9 mouse cellular contexts compared by ENCODE assay signal in the genomic region with DNA sequence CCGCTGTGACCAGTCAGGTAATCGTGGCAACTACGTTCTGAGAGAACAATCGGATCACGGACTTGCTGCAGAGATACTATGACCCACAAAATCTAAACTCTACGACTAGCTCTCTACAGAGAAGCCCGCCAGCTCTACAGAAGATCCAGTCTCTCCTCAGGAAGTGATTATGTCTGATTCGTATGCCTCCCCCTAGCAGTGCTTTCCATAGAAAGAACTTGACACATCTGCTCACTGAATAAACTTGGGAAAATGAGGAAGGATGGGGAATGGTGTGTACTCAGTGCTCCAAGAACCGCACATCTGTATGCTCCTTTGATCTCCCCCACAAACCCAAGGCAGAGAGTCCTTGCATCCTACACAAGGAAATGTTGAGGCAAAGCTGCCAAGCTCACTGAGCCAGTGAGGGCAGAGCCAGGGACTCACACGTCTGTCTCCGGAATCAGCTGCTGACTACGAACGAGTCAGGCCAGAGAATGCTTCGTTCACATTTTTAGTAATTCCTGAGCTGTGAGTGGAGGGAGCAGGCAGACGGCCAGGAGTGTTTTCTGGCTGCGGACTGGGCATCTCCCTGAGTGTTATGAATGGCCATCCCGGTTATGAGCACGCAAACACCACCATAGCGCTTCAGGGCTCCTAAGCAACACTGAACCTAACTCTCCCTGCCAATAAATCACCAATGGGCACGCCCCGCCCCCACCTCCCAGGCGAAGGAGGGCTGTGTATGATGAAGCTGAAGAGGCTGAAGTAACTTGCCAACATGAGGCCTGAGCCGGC. TPM values are rescaled to one million over a fixed set of nuclear protein-coding genes. Genes with fewer than 3 reads are reported as not detected.
A peak's percentile ranks its signal among the peaks of the same experiment; 100 is the strongest.
DNase-seq lines count a peak whose midpoint lies in the region; ATAC-seq and TF ChIP-seq lines count a peak whose summit lies in the region.
"Had no signal": no experiment of that assay in that cellular context is flagged by ENCODE, and none has a peak within 500 bp of the region (broad histone marks: within the 10 kb centered on the region; RNA-seq: fewer than 3 reads in every experiment).

No protein-coding gene starts in this region.

- no peak overlapping the region for H3K4me3 ChIP-seq in forebrain, embryonic 15.5 days
- H3K4me3 ChIP-seq in forebrain, embryonic 12.5 days (replicated peaks) = no peak overlapping the region
- H3K4me3 ChIP-seq in heart, embryonic 11.5 days (ENCODE audit: low read depth, low read length) = no peak overlapping the region
- H3K4me3 ChIP-seq in limb, embryonic 14.5 days (replicated peaks; ENCODE audit: low read length) = no peak overlapping the region

- ATAC-seq in forebrain, embryonic 15.5 days (replicated peaks) = 0 out of 2 replicates have a peak, but pooled peaks have one; percentile 33
- no peak for ATAC-seq in forebrain, embryonic 12.5 days (ENCODE audit: low FRiP score)
- ATAC-seq in heart, embryonic 11.5 days (replicated peaks; ENCODE audit: insufficient number of reproducible peaks, low FRiP score, low TSS enrichment) = no peak
- peak; percentile 27 for ATAC-seq in limb, embryonic 14.5 days (ENCODE audit: low FRiP score, low read depth)

- H3K4me2 ChIP-seq in forebrain, embryonic 15.5 days (replicated peaks) = no peak overlapping the region
- no peak overlapping the region for H3K4me2 ChIP-seq in forebrain, embryonic 12.5 days
- no peak overlapping the region for H3K4me2 ChIP-seq in heart, embryonic 11.5 days
- no peak overlapping the region for H3K4me2 ChIP-seq in limb, embryonic 14.5 days (replicated peaks; ENCODE audit: low read depth, low read length, severe bottlenecking)

- H3K9me3 ChIP-seq in forebrain, embryonic 15.5 days = no peaks in the 10 kb centered on the region
- no peaks in the 10 kb centered on the region for H3K9me3 ChIP-seq in forebrain, embryonic 12.5 days
- no peaks in the 10 kb centered on the region for H3K9me3 ChIP-seq in heart, embryonic 11.5 days (replicated peaks; ENCODE audit: control insufficient read depth, low read length)
- H3K9me3 ChIP-seq in limb, embryonic 14.5 days (ENCODE audit: control insufficient read depth, low read length) = no peaks in the 10 kb centered on the region

- no peak overlapping the region for H3K27ac ChIP-seq in forebrain, embryonic 15.5 days (replicated peaks)
- H3K27ac ChIP-seq in forebrain, embryonic 12.5 days = no peak overlapping the region
- peak overlapping the region; percentile 7; the same call in 1 of the 2 replicates for H3K27ac ChIP-seq in heart, embryonic 11.5 days (ENCODE audit: low read depth, low read length)
- H3K27ac ChIP-seq in limb, embryonic 14.5 days (replicated peaks; ENCODE audit: low read depth, low read length) = 0 out of 2 replicates have a peak overlapping the region, but pooled peaks have one; percentile 38
- H3K27ac ChIP-seq: liver, embryonic 14.5 days had no signal

- peaks cover 18% of the 10 kb centered on the region; the same call in 1 of the 2 replicates for H3K4me1 ChIP-seq in forebrain, embryonic 15.5 days
- H3K4me1 ChIP-seq in forebrain, embryonic 12.5 days = no peaks in the 10 kb centered on the region
- H3K4me1 ChIP-seq in heart, embryonic 11.5 days (ENCODE audit: control insufficient read depth, insufficient read depth, low read length) = peaks cover 18% of the 10 kb centered on the region
- peaks cover 19% of the 10 kb centered on the region for H3K4me1 ChIP-seq in limb, embryonic 14.5 days (ENCODE audit: control insufficient read depth, insufficient read depth, low read length)

- peak; percentile 50 to 61 for DNase-seq in right cerebral cortex, adult 2 months (ENCODE audit: low spot score in 2 of 2)
- no peak for DNase-seq in right cerebral cortex, postnatal 14 days
- DNase-seq in limb, embryonic 14.5 days (ENCODE audit: low spot score) = peak; percentile 59
- DNase-seq in embryo, embryonic 9.5 days (ENCODE audit: extremely low spot score) = no peak
- no peak for DNase-seq in thymus, postnatal 36 days

- 82% methylated on average over 23 of the region's 23 CpGs for WGBS in forebrain, embryonic 15.5 days
- 94% methylated on average over 23 of the region's 23 CpGs for WGBS in forebrain, embryonic 12.5 days
- 80% methylated on average over 23 of the region's 23 CpGs for WGBS in heart, embryonic 11.5 days (ENCODE audit: insufficient replicate concordance)
- WGBS in limb, embryonic 14.5 days = 70% methylated on average over 23 of the region's 23 CpGs

- H3K9ac ChIP-seq in forebrain, embryonic 15.5 days (replicated peaks) = no peak overlapping the region
- no peak overlapping the region for H3K9ac ChIP-seq in forebrain, embryonic 12.5 days
- no peak overlapping the region for H3K9ac ChIP-seq in heart, embryonic 11.5 days (ENCODE audit: low read depth, low read length)
- H3K9ac ChIP-seq in limb, embryonic 14.5 days (ENCODE audit: low read depth, low read length, severe bottlenecking) = no peak overlapping the region
- H3K9ac ChIP-seq: liver, embryonic 14.5 days had no signal

- TF ChIP-seq POLR2A in limb, embryonic 14.5 days (IDR thresholded peaks at IDR 0.05; ENCODE audit: borderline replicate concordance, extremely low read depth, insufficient read depth, insufficient read length) = no peak

- no peaks in the 10 kb centered on the region for H3K36me3 ChIP-seq in forebrain, embryonic 15.5 days
- 0 out of 2 replicates have a peak, but pooled peaks cover 5% of the 10 kb centered on the region for H3K36me3 ChIP-seq in forebrain, embryonic 12.5 days (replicated peaks)
- H3K36me3 ChIP-seq in heart, embryonic 11.5 days (ENCODE audit: control insufficient read depth, insufficient read depth, low read length) = no peaks in the 10 kb centered on the region
- 0 out of 2 replicates have a peak, but pooled peaks cover 4% of the 10 kb centered on the region for H3K36me3 ChIP-seq in limb, embryonic 14.5 days (ENCODE audit: control insufficient read depth, insufficient read depth, low read length)

- H3K27me3 ChIP-seq in forebrain, embryonic 15.5 days = no peaks in the 10 kb centered on the region
- H3K27me3 ChIP-seq in forebrain, embryonic 12.5 days = no peaks in the 10 kb centered on the region
- no peaks in the 10 kb centered on the region for H3K27me3 ChIP-seq in heart, embryonic 11.5 days (ENCODE audit: control insufficient read depth, insufficient read depth, low read length)
- no peaks in the 10 kb centered on the region for H3K27me3 ChIP-seq in limb, embryonic 14.5 days (ENCODE audit: control insufficient read depth, insufficient read depth, low read length)

RNA-seq across cellular contexts. Expression of gene Usp46, which starts 16.6 kb away (rescaled TPM):
- 28.0 and 29.0 TPM in 2 replicates for polyA plus RNA-seq in forebrain, embryonic 15.5 days (2015; fragmentation: Nextera tagmentation; extraction: Ambion mirVana)
- polyA plus RNA-seq in forebrain, embryonic 12.5 days (2016; fragmentation: Nextera tagmentation; extraction: Ambion mirVana) = 34.1 and 37.0 TPM in 2 replicates
- 36.8 and 41.5 TPM in 2 replicates for polyA plus RNA-seq in heart, embryonic 11.5 days (2014; fragmentation: Nextera tagmentation; extraction: Ambion mirVana)
- polyA plus RNA-seq in limb, embryonic 14.5 days (2012; rRNA removed) = 20.0 and 20.9 TPM in 2 replicates
- 39.1 and 39.9 TPM in 2 replicates for polyA plus RNA-seq in limb, embryonic 14.5 days (2014; fragmentation: Nextera tagmentation; extraction: Ambion mirVana)

Comparison
In these comparisons a context has a peak if more than half of its experiments do, and no peak if none do; other contexts are left out.
1. ATAC-seq: peak in forebrain, embryonic 15.5 days (single experiment) and limb, embryonic 14.5 days (single experiment); none in forebrain, embryonic 12.5 days (single experiment) and heart, embryonic 11.5 days (single experiment).
2. DNase-seq: peak in right cerebral cortex, adult 2 months (2 of 2) and limb, embryonic 14.5 days (single experiment); none in right cerebral cortex, postnatal 14 days (single experiment), embryo, embryonic 9.5 days (single experiment) and thymus, postnatal 36 days (0 of 2).
3. H3K27ac ChIP-seq: peak in heart, embryonic 11.5 days (single experiment) and limb, embryonic 14.5 days (single experiment); none in forebrain, embryonic 15.5 days (single experiment) and forebrain, embryonic 12.5 days (single experiment).